Mouse (Mus musculus) MEL (cell line): Measurements from ENCODE around the gene Krt15.

ENCODE experiments used
- CTCF ChIP-seq, 3 experiments: IDR thresholded peaks in 2 of 3; conservative IDR thresholded peaks in 1 of 3; 2 replicates each; pipeline ENCODE4 v1.5.1; 2011 to 2012; ENCODE audit warnings: low read length in 3 of 3, low read depth in 2 of 3, mild to moderate bottlenecking in 2 of 3, improper control_type of control experiment in 1 of 3, inconsistent platforms in 1 of 3, mixed read lengths in 1 of 3, moderate library complexity in 1 of 3; ENCODE audit not compliant: control insufficient read depth in 1 of 3, insufficient read depth in 1 of 3, poor library complexity in 1 of 3, severe bottlenecking in 1 of 3
- ELF1 ChIP-seq: IDR thresholded peaks from 2 replicates; pipeline ENCODE4 v1.6.1; 2014; ENCODE audit warnings: low read depth, mild to moderate bottlenecking, inconsistent platforms, low read length, improper control_type of control experiment, moderate library complexity
- GATA1 ChIP-seq: IDR thresholded peaks from 2 replicates; pipeline ENCODE4 v1.6.1; 2011; ENCODE audit warnings: low read depth, low read length, improper control_type of control experiment
- MYB ChIP-seq: IDR thresholded peaks from 2 replicates; pipeline ENCODE4 v1.6.1; 2011; ENCODE audit warnings: mild to moderate bottlenecking, low read depth, low read length, improper control_type of control experiment
- NRF1 ChIP-seq: IDR thresholded peaks from 2 replicates; pipeline ENCODE4 v1.6.1; 2014; ENCODE audit warnings: low read depth, mild to moderate bottlenecking, inconsistent platforms, low read length, improper control_type of control experiment, moderate library complexity; ENCODE audit not compliant: poor library complexity, insufficient read depth, severe bottlenecking
- POLR2A ChIP-seq, 2 experiments: IDR thresholded peaks; 2 replicates each; pipeline ENCODE4 v1.6.1; 2011 to 2012; ENCODE audit warnings: low read length in 2 of 2, mild to moderate bottlenecking in 2 of 2, control low read depth in 1 of 2, improper control_type of control experiment in 1 of 2, low read depth in 1 of 2, moderate library complexity in 1 of 2; ENCODE audit not compliant: control insufficient read depth in 1 of 2, insufficient read depth in 1 of 2, poor library complexity in 1 of 2
- USF1 ChIP-seq: IDR thresholded peaks from 2 replicates; pipeline ENCODE4 v1.6.1; 2014; ENCODE audit warnings: low read depth, mild to moderate bottlenecking, inconsistent platforms, low read length, improper control_type of control experiment, moderate library complexity
- USF2 ChIP-seq, 2 experiments: IDR thresholded peaks; 2 replicates each; pipeline ENCODE4 v1.6.1; 2011 to 2012; ENCODE audit warnings: improper control_type of control experiment in 2 of 2, low read length in 2 of 2, borderline replicate concordance in 1 of 2, inconsistent platforms in 1 of 2, low read depth in 1 of 2, mild to moderate bottlenecking in 1 of 2; ENCODE audit not compliant: insufficient read depth in 1 of 2
- ZC3H11A ChIP-seq: IDR thresholded peaks from 2 replicates; pipeline ENCODE4 v1.6.1; 2012; ENCODE audit warnings: low read depth, mild to moderate bottlenecking, inconsistent platforms, low read length, improper control_type of control experiment
- ZMIZ1 ChIP-seq: IDR thresholded peaks from 2 replicates; pipeline ENCODE4 v1.6.1; 2012; ENCODE audit warnings: low read depth, mild to moderate bottlenecking, inconsistent platforms, low read length, improper control_type of control experiment, moderate library complexity

- TF ChIP-seq CTCF (IDR thresholded peaks at IDR 0.05 in 2 of 3, conservative IDR thresholded peaks at IDR 0.05 in 1 of 3; ENCODE audit: control insufficient read depth in 1 of 3, insufficient read depth in 1 of 3, low read depth in 2 of 3, low read length in 3 of 3, poor library complexity in 1 of 3, severe bottlenecking in 1 of 3) (no peak), GATA1 (no peak), ELF1 (no peak), POLR2A (IDR thresholded peaks at IDR 0.05; ENCODE audit: control insufficient read depth in 1 of 2, insufficient read depth in 1 of 2, low read depth in 1 of 2, low read length in 2 of 2, poor library complexity in 1 of 2) (no peak), USF1 (no peak), USF2 (IDR thresholded peaks at IDR 0.05; ENCODE audit: borderline replicate concordance in 1 of 2, insufficient read depth in 1 of 2, low read depth in 1 of 2, low read length in 2 of 2) (no peak), ZMIZ1 (no peak), ZC3H11A (no peak), NRF1 (no peak), MYB (no peak)
Measured at GRCm38 (mm10) chr11:100139391-100139790, 3.7 kb upstream of the Krt15 start.
